Mouse (Mus musculus) lung, adult 2 months (tissue): Measurements from ENCODE around the gene Plppr2.

ENCODE experiments used
- CTCF ChIP-seq: fragments of 200-500 bp; IDR thresholded peaks from 2 replicates; pipeline ENCODE4 v1.5.1; 2011; ENCODE audit warnings: mild to moderate bottlenecking, low read length, control low read depth; ENCODE audit not compliant: insufficient read depth
- POLR2A ChIP-seq: fragments of 200-500 bp; IDR thresholded peaks from 2 replicates; pipeline ENCODE4 v1.6.1; 2011; ENCODE audit warnings: low read depth, mild to moderate bottlenecking, control low read depth, low read length, borderline replicate concordance; ENCODE audit errors: extremely low read depth

DNA sequence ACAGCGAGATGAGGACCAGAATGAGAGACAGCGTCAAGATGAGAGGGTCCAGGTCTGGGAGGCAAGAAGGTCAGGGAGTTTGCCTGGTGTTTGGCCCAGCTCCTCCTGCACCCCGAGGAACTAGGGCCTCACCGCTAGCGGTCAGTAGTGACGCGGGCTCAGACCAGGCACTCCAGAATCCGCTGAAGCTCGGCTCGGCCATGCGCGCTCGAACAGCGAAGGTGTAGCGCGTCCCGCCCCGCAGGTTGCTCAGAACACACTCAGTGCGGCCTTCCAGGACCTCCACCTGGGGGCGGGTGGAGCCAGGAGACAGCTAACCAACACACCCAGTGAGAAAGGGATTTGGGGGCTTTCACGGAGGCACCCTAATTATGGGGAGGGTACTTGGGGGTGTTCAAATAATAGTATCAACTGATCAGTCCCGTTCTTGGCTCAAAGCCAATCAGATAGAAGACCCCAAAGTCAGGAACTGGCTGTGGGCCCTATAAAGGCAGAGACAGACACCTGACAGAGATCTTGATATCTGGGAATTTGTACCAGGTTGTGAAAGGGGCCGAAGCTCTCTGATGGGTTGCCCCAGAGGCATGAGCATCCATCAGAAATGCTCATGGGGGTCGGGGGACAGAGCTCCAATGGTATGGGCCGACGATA lies 23.9 kb downstream of the Plppr2 start:
- TF ChIP-seq CTCF: no peak
- no peak for TF ChIP-seq POLR2A
